Mouse (Mus musculus) heart, postnatal 0 days (tissue): Measurements from ENCODE around the gene Asic2.

Experiments used
- CTCF ChIP-seq: IDR thresholded peaks from 2 replicates; pipeline ENCODE4 v1.5.1; 2016; ENCODE audit warnings: antibody characterized with exemption, control low read depth, low read depth
- EP300 ChIP-seq: IDR thresholded peaks from 2 replicates; pipeline ENCODE4 v1.6.1; 2016; ENCODE audit warnings: antibody characterized with exemption, low read depth

GRCm38 (mm10) chr11:81636356-81636755 is 331.9 kb downstream of the Asic2 start:
- TF ChIP-seq EP300 (no peak), CTCF (no peak)
